Mouse (Mus musculus) limb, embryonic 13.5 days (tissue): ENCODE results near the gene Dnajc19. TPM values are rescaled to one million over a fixed set of nuclear protein-coding genes. Genes with fewer than 3 reads are reported as not detected.

ENCODE experiments used
- ATAC-seq: fragments of 200-750 bp; cut with Nextera tagmentation; 2 replicates; pipeline ENCODE4 v1.8.0; 2017; ENCODE audit warnings: low read depth, moderate number of reproducible peaks, moderate TSS enrichment; ENCODE audit not compliant: low FRiP score
- H3K27ac ChIP-seq: fragments of 300-500 bp; sonication (generic); 2 replicates; pipeline ENCODE4 v1.5.1; 2015; ENCODE audit warnings: inconsistent platforms, mild to moderate bottlenecking, moderate library complexity
- H3K27me3 ChIP-seq: fragments of 300-500 bp; sonication (generic); 2 replicates; pipeline ENCODE4 v1.6.1; 2015; ENCODE audit warnings: mild to moderate bottlenecking, inconsistent platforms
- H3K36me3 ChIP-seq: fragments of 300-500 bp; sonication (generic); 2 replicates; pipeline ENCODE4 v1.6.1; 2015; ENCODE audit warnings: inconsistent platforms, mild to moderate bottlenecking, moderate library complexity
- H3K4me1 ChIP-seq: fragments of 300-500 bp; sonication (generic); 2 replicates; pipeline ENCODE4 v1.6.1; 2015; ENCODE audit warnings: inconsistent platforms
- H3K4me2 ChIP-seq: fragments of 300-500 bp; sonication (generic); replicated peaks from 2 replicates; pipeline ENCODE4 v1.6.1; 2015; ENCODE audit warnings: inconsistent platforms, mild to moderate bottlenecking, moderate library complexity
- H3K4me3 ChIP-seq: fragments of 300-500 bp; sonication (generic); 2 replicates; pipeline ENCODE4 v1.5.1; 2015; ENCODE audit warnings: moderate library complexity, mild to moderate bottlenecking, inconsistent platforms
- H3K9ac ChIP-seq: fragments of 300-500 bp; sonication (generic); 2 replicates; pipeline ENCODE4 v1.6.1; 2015; ENCODE audit warnings: mild to moderate bottlenecking, inconsistent platforms
- H3K9me3 ChIP-seq: fragments of 300-500 bp; sonication (generic); 2 replicates; pipeline ENCODE4 v1.6.1; 2016; ENCODE audit warnings: inconsistent platforms
- WGBS: fragments of 180-500 bp; shearing (Covaris S2); methylation state at CpG from one replicate; pipeline ENCODE4 v1.1.7; 2015; 5-methylcytosine and 5-hydroxymethylcytosine counted together
- polyA plus RNA-seq: library from polyadenylated mRNA; unstranded; fragments of >200 nt; fragmentation: Nextera tagmentation; extraction: Ambion mirVana; gene quantifications from 2 replicates; pipeline ENCODE4 v1.2.1, GENCODE M21; 2015

The Dnajc19 gene
- polyA plus RNA-seq, 1 experiment from 2014 or later = 131 TPM

DNA sequence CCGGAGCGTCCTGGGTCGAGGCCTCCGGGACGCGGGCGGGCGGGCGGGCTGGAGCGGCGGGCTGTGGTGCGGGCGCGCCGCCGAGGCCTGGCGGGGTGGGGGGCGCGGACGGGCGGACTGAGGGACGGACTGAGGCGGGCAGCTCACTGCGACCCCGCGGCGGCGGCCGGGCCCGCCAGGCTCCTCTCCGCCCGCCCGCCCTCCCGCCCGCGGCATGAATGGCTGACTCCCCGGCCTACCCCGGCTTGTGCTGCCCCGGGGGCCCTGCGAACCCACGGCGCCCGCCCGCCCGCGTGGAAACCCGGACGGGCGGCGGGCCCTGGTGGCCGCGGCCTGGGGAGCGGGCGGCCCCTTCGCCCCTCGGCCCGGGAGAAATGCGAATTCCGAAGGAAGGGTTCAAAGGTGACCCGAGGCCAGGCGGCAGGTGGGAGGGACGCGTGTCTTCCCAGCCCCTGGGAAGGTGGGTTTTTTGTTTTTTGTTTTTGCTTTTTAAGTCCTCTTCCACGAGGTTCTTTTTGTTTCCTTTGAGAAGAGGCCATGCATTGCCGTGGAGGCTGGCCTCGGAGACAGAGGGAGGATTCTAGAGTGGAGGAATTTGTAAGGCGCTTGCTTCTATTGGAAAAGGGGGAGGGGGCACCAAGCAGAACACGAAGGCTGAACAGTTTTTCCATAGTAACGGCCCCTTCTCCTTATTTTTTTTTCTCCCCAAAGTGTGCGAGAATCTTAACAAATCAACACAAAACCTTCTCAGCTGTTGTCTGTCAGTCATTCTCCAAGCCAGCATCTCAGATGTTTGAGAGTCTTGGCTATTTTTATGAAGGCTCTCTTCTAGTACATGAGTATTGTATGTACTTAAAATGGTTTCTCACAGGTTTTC lies 60.5 kb downstream of the Dnajc19 start:
- Histone ChIP-seq H3K9ac (peak overlapping the region; percentile 98), H3K36me3 (no peaks in the 10 kb centered on the region), H3K27ac (peak overlapping the region; percentile 94), H3K4me1 (peaks cover 8% of the 10 kb centered on the region), H3K27me3 (peaks cover 2% of the 10 kb centered on the region; the same call in 1 of the 2 replicates), H3K9me3 (no peaks in the 10 kb centered on the region), H3K4me3 (peak overlapping the region; percentile 91), H3K4me2 (peak overlapping the region; percentile 69)
- under 1% methylated on average over 53 of the region's 70 CpGs for WGBS
- peak; percentile 39 for ATAC-seq

DNA sequence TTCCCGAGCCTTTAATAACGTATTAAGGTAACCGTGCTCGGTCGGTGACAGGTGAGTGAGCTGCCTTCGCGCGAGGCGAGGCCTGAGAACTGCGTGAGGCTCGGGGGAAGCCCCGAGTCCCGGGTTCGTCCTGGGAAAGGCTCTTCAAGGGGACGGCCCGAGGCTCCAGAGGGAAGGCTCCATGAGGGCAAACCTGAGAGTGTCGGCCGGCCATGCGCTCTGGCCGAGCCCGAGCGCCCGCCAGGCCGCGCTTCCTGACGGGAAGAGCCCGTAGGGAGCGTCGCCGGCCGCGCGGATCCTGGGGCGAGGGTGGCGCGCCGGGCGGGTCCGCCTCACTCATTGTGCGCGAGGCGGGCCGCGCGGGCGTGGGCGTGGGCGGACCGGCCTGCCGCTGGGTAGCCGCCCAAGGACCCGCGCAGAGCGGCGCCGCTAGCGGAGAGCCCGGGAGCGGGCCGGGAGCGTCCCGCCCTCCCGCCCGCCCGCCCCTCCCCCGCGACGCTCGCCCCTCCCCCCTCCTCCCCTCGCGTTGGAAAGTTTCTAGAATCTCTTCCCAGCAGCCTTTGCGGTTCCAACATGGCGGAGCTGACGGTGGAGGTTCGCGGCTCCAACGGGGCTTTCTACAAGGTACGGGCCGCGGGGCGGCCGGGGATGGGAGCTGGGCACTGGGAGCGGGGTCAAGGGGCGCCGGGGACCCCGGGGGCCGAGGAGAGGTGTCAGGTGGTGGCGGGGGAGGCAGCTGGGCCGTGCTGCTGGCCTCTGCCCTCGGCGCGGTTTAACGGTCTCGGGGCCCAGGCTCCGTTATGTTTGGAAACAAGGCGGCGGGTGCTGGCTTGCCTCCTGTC lies 61.4 kb downstream of the Dnajc19 start, which contains the start of gene Fxr1:
Gene Fxr1, plus strand, starts transcription at position 404 of the 842 bp plus-strand sequence.
- Histone ChIP-seq H3K36me3 (no peaks in the 10 kb centered on the region), H3K27ac (peak within 1 kb of the TSS; percentile 94), H3K4me3 (peak within 1 kb of the TSS; percentile 91), H3K9ac (peak within 1 kb of the TSS; percentile 98), H3K9me3 (peaks cover 3% of the 10 kb centered on the region; the same call in 1 of the 2 replicates), H3K4me1 (peaks cover 8% of the 10 kb centered on the region), H3K27me3 (peaks cover 2% of the 10 kb centered on the region; the same call in 1 of the 2 replicates), H3K4me2 (peak within 1 kb of the TSS; percentile 71)
- under 1% methylated on average over 70 of the region's 97 CpGs for WGBS
- peak; percentile 96 for ATAC-seq

DNA sequence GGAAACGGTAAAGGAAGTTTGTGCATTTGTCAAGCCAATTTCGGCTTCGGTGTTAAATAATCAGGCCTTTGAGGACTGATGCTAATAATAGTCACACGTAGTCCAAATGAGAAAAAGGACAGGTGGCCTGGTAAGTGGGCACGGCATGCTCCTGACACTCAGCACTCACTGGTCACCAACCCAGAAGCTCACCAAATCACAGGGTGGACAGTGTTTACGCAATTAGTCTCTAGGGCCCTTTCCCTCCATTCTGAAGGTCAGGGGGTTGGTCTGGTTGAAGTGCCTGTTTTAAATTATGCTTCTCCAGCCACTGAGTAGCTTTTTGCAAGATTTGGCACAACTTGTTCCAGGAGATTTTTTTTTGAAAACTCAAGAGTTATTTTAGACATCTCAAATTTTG lies 72.9 kb downstream of the Dnajc19 start:
- no peak for ATAC-seq
- H3K9me3 ChIP-seq = no peaks in the 10 kb centered on the region
- 39% methylated on average over 6 of the region's 6 CpGs for WGBS

DNA sequence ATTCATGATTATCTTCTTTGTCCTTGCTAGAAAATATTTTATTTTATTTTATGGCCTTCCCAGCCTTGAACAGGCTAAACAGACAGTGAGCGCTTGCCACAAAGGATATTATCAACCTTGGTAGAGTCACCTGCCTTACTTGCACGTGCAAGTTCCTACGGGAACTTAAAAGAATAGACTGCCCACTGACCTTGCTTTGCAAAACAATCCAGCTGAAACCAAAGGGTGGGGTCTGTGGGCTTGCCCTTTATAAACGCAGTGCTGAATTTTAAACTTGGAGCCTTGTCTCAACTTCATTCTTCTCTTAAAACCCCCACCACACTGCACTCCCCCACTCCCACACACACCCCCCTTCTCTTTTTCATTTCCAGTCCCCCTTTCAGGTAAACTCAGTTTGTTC lies 73.5 kb downstream of the Dnajc19 start:
- H3K9me3 ChIP-seq = no peaks in the 10 kb centered on the region
- peaks cover 3% of the 10 kb centered on the region; the same call in 1 of the 2 replicates for H3K4me1 ChIP-seq
- H3K27ac ChIP-seq = no peak overlapping the region
- H3K4me2 ChIP-seq = no peak overlapping the region
- H3K36me3 ChIP-seq = no peaks in the 10 kb centered on the region
- WGBS = 67% methylated on average over 4 of the region's 4 CpGs
- H3K27me3 ChIP-seq = no peaks in the 10 kb centered on the region
- H3K4me3 ChIP-seq = no peak overlapping the region
- no peak overlapping the region for H3K9ac ChIP-seq
- no peak for ATAC-seq

More for the DNA sequence above, 72.9 kb downstream of the Dnajc19 start:
- no peaks in the 10 kb centered on the region for H3K27me3 ChIP-seq
- no peak overlapping the region for H3K9ac ChIP-seq
- H3K4me3 ChIP-seq = no peak overlapping the region
- H3K4me2 ChIP-seq = no peak overlapping the region
- no peaks in the 10 kb centered on the region for H3K36me3 ChIP-seq
- peaks cover 3% of the 10 kb centered on the region; the same call in 1 of the 2 replicates for H3K4me1 ChIP-seq
- H3K27ac ChIP-seq = no peak overlapping the region

DNA sequence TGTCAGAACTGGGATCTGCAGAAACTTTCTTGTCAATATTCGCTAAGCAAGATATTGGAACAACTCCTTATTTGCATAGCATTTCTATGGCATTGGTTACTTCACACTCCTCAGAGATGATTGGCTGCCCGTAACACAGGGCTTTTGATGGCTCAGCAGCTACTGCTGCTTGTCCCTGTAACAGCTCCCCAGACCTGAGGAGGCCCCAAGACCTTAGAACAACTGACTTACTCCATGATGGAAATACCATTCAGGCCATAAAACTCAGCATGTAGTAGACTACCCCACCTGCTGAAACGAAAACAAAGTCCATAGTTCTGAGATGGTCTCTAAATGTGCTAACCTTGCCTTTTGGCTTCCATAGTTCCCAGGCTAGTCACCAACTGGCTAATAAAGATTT lies 74.3 kb downstream of the Dnajc19 start:
- Histone ChIP-seq H3K4me1 (peaks cover 3% of the 10 kb centered on the region; the same call in 1 of the 2 replicates), H3K4me3 (no peak overlapping the region), H3K9me3 (no peaks in the 10 kb centered on the region), H3K27ac (no peak overlapping the region), H3K9ac (no peak overlapping the region), H3K36me3 (no peaks in the 10 kb centered on the region), H3K4me2 (no peak overlapping the region), H3K27me3 (no peaks in the 10 kb centered on the region)
- WGBS = 59% methylated on average over 3 of the region's 3 CpGs
- no peak for ATAC-seq

DNA sequence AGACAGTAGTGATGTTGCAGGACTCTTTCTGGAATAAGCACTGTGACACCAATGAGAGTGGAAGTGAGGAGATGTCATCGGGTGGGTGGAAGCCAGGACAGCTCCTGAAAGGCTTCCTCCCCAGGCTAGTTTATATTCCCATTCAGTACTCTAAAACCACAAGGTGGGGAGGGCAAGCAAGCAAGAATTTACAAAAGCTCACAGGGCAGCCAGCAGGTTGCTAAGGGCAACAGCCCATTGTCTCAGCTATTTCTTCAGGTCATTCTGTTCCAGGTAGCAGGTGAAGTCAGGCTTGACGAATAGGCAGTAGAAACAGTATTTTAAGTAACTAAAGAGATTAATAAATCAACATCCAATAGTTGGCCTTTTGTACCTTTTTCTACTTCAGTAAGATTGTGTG lies 74.8 kb downstream of the Dnajc19 start:
- Histone ChIP-seq H3K4me2 (no peak overlapping the region), H3K9me3 (no peaks in the 10 kb centered on the region), H3K4me1 (peaks cover 3% of the 10 kb centered on the region; the same call in 1 of the 2 replicates), H3K4me3 (no peak overlapping the region), H3K27me3 (no peaks in the 10 kb centered on the region), H3K27ac (no peak overlapping the region), H3K9ac (no peak overlapping the region), H3K36me3 (no peaks in the 10 kb centered on the region)
- 82% methylated on average over 2 of the region's 2 CpGs for WGBS
- no peak for ATAC-seq

Other genes with a start within 250 kb of the Dnajc19 start
- gene Ccdc39, start 237.0 kb downstream of the Dnajc19 start, polyA plus RNA-seq = 4.5 and 4.8 TPM in 2 replicates
- gene Fxr1, start 61.4 kb downstream of the Dnajc19 start, polyA plus RNA-seq = 66.3 and 71.3 TPM in 2 replicates